Mouse (Mus musculus): Measurements from ENCODE around the gene Sh3bp4.

Sh3bp4 gene

GRCm38 (mm10) chr1:89124076-89124475 is 53.9 kb downstream of the Sh3bp4 start:
- no peak for DNase-seq (ENCODE audit: low read depth, low spot score)

- DNase-seq (ENCODE audit: low read depth, low spot score), result no peak
These were observed 56.9 kb downstream of the Sh3bp4 start for GRCm38 (mm10) chr1:89127163-89127562.

- no peak for DNase-seq (ENCODE audit: low read depth, low spot score)
These were observed 60.2 kb downstream of the Sh3bp4 start for GRCm38 (mm10) chr1:89130429-89130828.

GRCm38 (mm10) chr1:89131018-89131540 is 60.9 kb downstream of the Sh3bp4 start:
- peak; percentile 79 for DNase-seq (ENCODE audit: low read depth, low spot score)

GRCm38 (mm10) chr1:89131707-89132106 is 61.5 kb downstream of the Sh3bp4 start:
- no peak for DNase-seq (ENCODE audit: low read depth, low spot score)

GRCm38 (mm10) chr1:89133266-89133665 is 63.1 kb downstream of the Sh3bp4 start:
- peak; percentile 50 for DNase-seq (ENCODE audit: low read depth, low spot score)

- DNase-seq (ENCODE audit: low read depth, low spot score), result no peak
These were observed 63.5 kb downstream of the Sh3bp4 start for GRCm38 (mm10) chr1:89133717-89134116.

GRCm38 (mm10) chr1:89136089-89136811 is 66.0 kb downstream of the Sh3bp4 start:
- no peak for DNase-seq (ENCODE audit: low read depth, low spot score)

- DNase-seq (ENCODE audit: low read depth, low spot score), result no peak
These were observed 67.0 kb downstream of the Sh3bp4 start for GRCm38 (mm10) chr1:89137086-89137816.

- no peak for DNase-seq (ENCODE audit: low read depth, low spot score)
These were observed 68.1 kb downstream of the Sh3bp4 start for GRCm38 (mm10) chr1:89138316-89138715.

- no peak for DNase-seq (ENCODE audit: low read depth, low spot score)
These were observed 69.9 kb downstream of the Sh3bp4 start for GRCm38 (mm10) chr1:89140113-89140512.

- no peak for DNase-seq (ENCODE audit: low read depth, low spot score)
These were observed 80.9 kb downstream of the Sh3bp4 start for GRCm38 (mm10) chr1:89151071-89151470.

GRCm38 (mm10) chr1:89152576-89152975 is 82.4 kb downstream of the Sh3bp4 start:
- no peak for DNase-seq (ENCODE audit: low read depth, low spot score)

GRCm38 (mm10) chr1:89153203-89153602 is 83.0 kb downstream of the Sh3bp4 start:
- peak; percentile 36 for DNase-seq (ENCODE audit: low read depth, low spot score)

GRCm38 (mm10) chr1:89163483-89163882 is 93.3 kb downstream of the Sh3bp4 start:
- no peak for DNase-seq (ENCODE audit: low read depth, low spot score)

- DNase-seq (ENCODE audit: low read depth, low spot score), result no peak
These were observed 94.1 kb downstream of the Sh3bp4 start for GRCm38 (mm10) chr1:89164281-89164680.

- no peak for DNase-seq (ENCODE audit: low read depth, low spot score)
These were observed 94.5 kb downstream of the Sh3bp4 start for GRCm38 (mm10) chr1:89164685-89165084.

GRCm38 (mm10) chr1:89166814-89167249 is 96.6 kb downstream of the Sh3bp4 start:
- DNase-seq (ENCODE audit: low read depth, low spot score), result no peak

GRCm38 (mm10) chr1:89171275-89171767 is 101.1 kb downstream of the Sh3bp4 start:
- no peak for DNase-seq (ENCODE audit: low read depth, low spot score)

GRCm38 (mm10) chr1:89174621-89175020 is 104.4 kb downstream of the Sh3bp4 start:
- no peak for DNase-seq (ENCODE audit: low read depth, low spot score)

- peak; percentile 49 for DNase-seq (ENCODE audit: low read depth, low spot score)
These were observed 105.1 kb downstream of the Sh3bp4 start for GRCm38 (mm10) chr1:89175355-89175754.

GRCm38 (mm10) chr1:89183261-89183831 is 113.1 kb downstream of the Sh3bp4 start:
- DNase-seq (ENCODE audit: low read depth, low spot score), result peak; percentile 53
